Mouse (Mus musculus) lung, embryonic 15.5 days (tissue): ENCODE data around the gene Zbtb1. TPM values are rescaled to one million over a fixed set of nuclear protein-coding genes. Genes with fewer than 3 reads are reported as not detected.
A peak's percentile ranks its signal among the peaks of the same experiment; 100 is the strongest.

Experiments
- ATAC-seq: fragments of 200-750 bp; cut with Nextera tagmentation; 2 replicates; pipeline ENCODE4 v1.8.0; 2017; ENCODE audit warnings: moderate number of reproducible peaks, borderline replicate concordance; ENCODE audit not compliant: low FRiP score, low TSS enrichment; ENCODE audit errors: extremely low read depth
- H3K27ac ChIP-seq: fragments of 300-500 bp; sonication (generic); 2 replicates; pipeline ENCODE4 v1.5.1; 2015; ENCODE audit warnings: moderate library complexity, mild to moderate bottlenecking, inconsistent platforms
- H3K27me3 ChIP-seq: fragments of 300-500 bp; sonication (generic); 2 replicates; pipeline ENCODE4 v1.6.1; 2015; ENCODE audit warnings: inconsistent platforms
- H3K36me3 ChIP-seq: fragments of 300-500 bp; sonication (generic); 2 replicates; pipeline ENCODE4 v1.6.1; 2015; ENCODE audit warnings: inconsistent platforms
- H3K4me1 ChIP-seq: fragments of 300-500 bp; sonication (generic); 2 replicates; pipeline ENCODE4 v1.6.1; 2015; ENCODE audit warnings: inconsistent platforms
- H3K4me2 ChIP-seq: fragments of 300-500 bp; sonication (generic); 2 replicates; pipeline ENCODE4 v1.6.1; 2015; ENCODE audit warnings: inconsistent platforms, mild to moderate bottlenecking, moderate library complexity
- H3K4me3 ChIP-seq: fragments of 300-500 bp; sonication (generic); 2 replicates; pipeline ENCODE4 v1.5.1; 2015; ENCODE audit warnings: mild to moderate bottlenecking, inconsistent platforms
- H3K9ac ChIP-seq: fragments of 300-500 bp; sonication (generic); 2 replicates; pipeline ENCODE4 v1.6.1; 2015; ENCODE audit warnings: inconsistent platforms
- H3K9me3 ChIP-seq: fragments of 300-500 bp; sonication (generic); 2 replicates; pipeline ENCODE4 v1.6.1; 2016; ENCODE audit warnings: inconsistent platforms
- WGBS: fragments of 180-500 bp; shearing (Covaris S2); methylation state at CpG from one replicate; pipeline ENCODE4 v1.1.7; 2015; 5-methylcytosine and 5-hydroxymethylcytosine counted together
- polyA plus RNA-seq: library from polyadenylated mRNA; unstranded; fragments of >200 nt; fragmentation: Nextera tagmentation; extraction: Ambion mirVana; gene quantifications from 2 replicates; pipeline ENCODE4 v1.2.1, GENCODE M21; 2015

Zbtb1 gene
- polyA plus RNA-seq, 1 experiment from 2014 or later, result 10.8 TPM

DNA sequence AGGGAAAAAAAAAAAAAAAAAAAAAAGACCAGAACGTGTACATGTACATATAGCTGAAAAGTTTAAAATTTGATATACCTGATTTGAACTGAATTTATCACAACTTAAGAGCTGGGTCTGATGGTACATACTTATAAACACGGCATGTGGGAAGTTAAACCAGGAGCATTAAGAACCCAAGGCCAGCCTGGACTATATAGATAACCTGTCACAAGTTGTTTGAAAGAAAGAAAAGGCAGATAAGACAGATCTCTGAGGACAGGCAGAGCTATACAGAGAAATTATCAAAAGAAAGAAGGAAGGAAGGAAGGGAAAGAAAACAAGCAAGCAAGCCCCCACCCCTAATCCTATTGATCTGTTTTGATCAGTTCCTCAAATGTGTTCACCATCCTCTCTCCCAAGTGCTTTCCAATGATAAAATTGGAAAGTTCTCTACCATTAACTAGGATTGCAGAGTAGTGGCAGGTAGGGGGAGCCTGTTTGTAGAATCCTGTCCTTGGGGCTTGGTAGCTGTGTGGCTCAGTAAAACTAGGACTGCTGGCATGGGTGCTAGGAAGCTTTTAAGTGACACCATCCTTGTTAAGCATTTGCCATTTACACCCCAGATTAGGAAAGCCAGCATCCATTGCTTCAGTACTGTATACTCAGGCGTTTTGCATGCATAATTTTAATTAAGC is 21.7 kb downstream of the Zbtb1 start:
- Histone ChIP-seq H3K9me3 (no peaks in the 10 kb centered on the region), H3K27ac (no peak overlapping the region), H3K4me3 (no peak overlapping the region), H3K36me3 (peaks cover 9% of the 10 kb centered on the region), H3K4me2 (no peak overlapping the region), H3K9ac (no peak overlapping the region), H3K4me1 (no peaks in the 10 kb centered on the region), H3K27me3 (no peaks in the 10 kb centered on the region)
- 60% methylated on average over 3 of the region's 3 CpGs for whole genome bisulfite sequencing
- no peak for ATAC-seq

DNA sequence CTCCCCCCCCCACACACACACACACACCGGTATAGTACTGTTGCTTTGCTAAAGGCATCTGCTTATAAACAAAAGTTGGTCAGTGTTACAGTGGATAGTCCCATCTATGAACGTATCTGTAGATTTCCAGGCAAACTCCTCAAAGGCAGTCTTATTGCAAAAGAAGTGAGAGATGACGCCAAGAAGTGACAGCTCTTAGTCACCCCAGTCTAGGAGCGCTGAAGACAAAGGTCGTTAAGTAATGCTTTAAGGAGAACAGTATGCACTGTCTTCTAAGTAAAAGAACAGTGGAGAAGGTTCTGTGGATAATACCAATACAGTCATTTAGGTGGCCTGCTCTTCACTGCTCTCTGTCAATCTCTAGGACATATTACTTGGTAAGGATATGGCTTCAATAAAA is 22.9 kb downstream of the Zbtb1 start:
- Histone ChIP-seq H3K4me1 (peaks cover 3% of the 10 kb centered on the region; the same call in 1 of the 2 replicates), H3K9me3 (no peaks in the 10 kb centered on the region), H3K27ac (no peak overlapping the region), H3K4me3 (no peak overlapping the region), H3K9ac (no peak overlapping the region), H3K36me3 (peaks cover 4% of the 10 kb centered on the region), H3K27me3 (no peaks in the 10 kb centered on the region), H3K4me2 (no peak overlapping the region)
- 64% methylated on average over 5 of the region's 5 CpGs for WGBS
- ATAC-seq, result no peak

DNA sequence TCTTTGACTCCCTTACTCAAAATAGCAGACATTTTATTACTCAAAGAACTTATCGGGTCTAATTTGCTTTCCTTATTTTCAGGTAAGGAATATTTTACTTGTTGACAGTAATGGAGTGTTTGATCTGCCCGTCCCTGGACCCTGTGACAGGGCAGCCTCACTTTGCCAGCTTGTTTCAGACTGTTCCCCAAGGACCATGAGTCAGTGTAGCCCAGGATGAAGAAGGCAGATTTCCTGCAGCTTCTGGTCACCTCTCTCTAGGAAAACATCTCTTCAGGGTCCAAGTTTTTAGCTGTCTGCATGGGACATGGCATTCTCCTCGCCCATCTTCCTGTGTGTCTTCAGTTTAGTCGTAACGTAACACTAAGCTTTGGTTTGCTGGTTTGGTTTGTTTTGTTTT is 27.2 kb downstream of the Zbtb1 start:
- Histone ChIP-seq H3K4me3 (no peak overlapping the region), H3K9me3 (no peaks in the 10 kb centered on the region), H3K27ac (no peak overlapping the region), H3K9ac (no peak overlapping the region), H3K27me3 (no peaks in the 10 kb centered on the region), H3K4me1 (peaks cover 9% of the 10 kb centered on the region; the same call in 1 of the 2 replicates), H3K4me2 (no peak overlapping the region), H3K36me3 (no peaks in the 10 kb centered on the region)
- 78% methylated on average over 5 of the region's 5 CpGs for WGBS
- no peak for ATAC-seq

DNA sequence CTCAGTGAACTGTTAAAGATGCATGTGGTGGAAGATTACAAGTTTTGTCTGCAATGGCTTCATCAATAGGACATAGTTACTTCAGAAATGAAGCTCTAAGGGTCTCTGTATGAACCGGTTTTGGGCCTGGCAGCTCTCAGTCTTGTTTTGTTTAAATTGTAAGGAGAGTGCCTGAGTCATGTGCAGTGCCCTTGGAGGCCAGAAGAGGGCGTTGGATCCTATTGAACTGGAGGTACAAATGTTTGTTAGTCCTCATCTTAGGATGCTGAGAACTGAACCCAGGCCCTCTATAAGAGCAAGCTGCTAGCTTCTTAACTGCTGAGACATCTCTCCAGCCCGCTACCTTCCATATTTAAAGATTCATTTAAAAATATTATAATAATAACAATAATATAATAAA is 31.6 kb downstream of the Zbtb1 start:
- H3K27me3 ChIP-seq, result peaks cover 23% of the 10 kb centered on the region
- H3K4me3 ChIP-seq, result no peak overlapping the region
- no peak overlapping the region for H3K4me2 ChIP-seq
- no peak overlapping the region for H3K9ac ChIP-seq
- H3K4me1 ChIP-seq, result peaks cover 39% of the 10 kb centered on the region
- H3K36me3 ChIP-seq, result no peaks in the 10 kb centered on the region
- WGBS, result 48% methylated on average over 3 of the region's 3 CpGs
- H3K9me3 ChIP-seq, result no peaks in the 10 kb centered on the region
- no peak for ATAC-seq
- H3K27ac ChIP-seq, result no peak overlapping the region

DNA sequence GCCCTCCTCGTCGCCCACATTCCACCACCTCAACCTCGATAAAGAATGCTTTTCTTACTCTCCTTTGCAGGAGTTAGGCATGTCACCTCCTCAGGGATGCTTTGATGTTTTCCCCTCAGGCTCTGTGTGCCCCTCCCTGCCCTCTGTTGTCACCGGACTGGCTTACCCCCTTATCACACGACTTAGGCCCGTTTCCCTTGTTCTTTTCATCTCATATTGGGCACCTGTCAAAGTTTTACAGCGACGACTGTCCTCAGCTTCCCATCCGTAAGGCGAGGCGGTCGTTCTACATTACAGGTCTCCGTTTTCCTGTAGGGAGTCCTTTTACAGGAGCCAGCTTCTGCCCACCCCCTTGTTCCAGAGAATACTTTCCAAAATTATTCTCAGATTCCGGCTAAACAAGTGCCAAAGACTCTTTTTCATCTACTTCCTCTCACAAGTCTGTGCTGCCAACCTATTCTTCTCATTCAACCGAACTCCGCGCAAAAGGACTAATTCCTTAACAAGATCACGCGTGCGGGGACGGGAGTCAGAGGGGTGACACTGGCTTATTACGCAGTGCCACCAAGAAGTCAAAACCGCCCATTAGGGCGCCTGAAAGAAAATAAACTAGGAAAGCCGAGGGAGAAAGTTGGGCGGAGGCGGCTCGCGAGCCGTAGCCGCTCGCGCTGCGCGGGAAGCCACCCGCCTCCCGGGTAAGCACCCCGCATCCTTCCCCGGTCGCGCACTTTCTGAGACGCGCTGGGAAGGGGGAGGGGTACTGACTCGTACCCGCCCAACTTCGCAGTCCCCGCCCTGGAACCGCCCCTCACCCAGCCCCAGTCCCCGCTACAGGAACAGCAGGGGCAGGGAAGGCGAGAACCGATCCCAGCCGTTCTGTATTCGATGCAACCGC is 33.2 kb downstream of the Zbtb1 start:
- Histone ChIP-seq H3K9ac (peak overlapping the region; percentile 65), H3K27me3 (peaks cover 33% of the 10 kb centered on the region), H3K9me3 (no peaks in the 10 kb centered on the region), H3K36me3 (no peaks in the 10 kb centered on the region), H3K4me3 (peak overlapping the region; percentile 61), H3K27ac (peak overlapping the region; percentile 94), H3K4me2 (peak overlapping the region; percentile 87), H3K4me1 (peaks cover 33% of the 10 kb centered on the region)
- ATAC-seq, result peak; percentile 90
- 2% methylated on average over 50 of the region's 54 CpGs for WGBS

DNA sequence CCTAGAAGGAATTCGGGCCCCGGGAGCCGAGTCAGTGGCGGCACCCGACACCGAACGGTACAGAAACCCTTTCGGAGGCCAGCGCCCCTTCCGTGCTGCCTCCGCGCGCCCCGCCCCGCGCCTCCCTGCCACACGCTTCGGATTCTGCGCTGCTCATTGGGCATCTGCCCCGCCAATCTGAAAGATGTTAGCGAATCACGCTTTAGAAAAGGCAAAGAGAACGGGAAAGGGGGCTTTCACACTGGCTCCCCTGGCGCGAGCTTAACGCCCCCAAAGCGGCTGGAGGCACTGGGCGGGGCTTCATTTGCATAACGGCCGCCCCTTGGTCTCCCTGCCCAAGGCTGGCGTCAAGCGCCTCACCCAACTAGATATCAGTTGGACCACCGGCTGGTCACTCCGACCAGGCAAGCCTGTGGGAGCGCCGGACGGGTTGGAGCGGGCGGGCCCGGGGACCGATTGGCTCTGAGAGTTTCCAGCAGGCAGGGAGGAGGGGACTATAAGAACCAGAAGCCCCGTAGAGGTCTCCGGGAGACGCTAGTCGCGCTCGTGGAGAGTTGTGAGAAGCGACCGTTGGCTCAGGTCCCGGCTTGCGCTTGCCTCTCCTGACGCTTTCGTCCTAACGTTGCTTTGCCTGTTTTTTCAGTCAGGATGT is 33.9 kb downstream of the Zbtb1 start, which contains the start of gene Hspa2:
TSS of gene Hspa2 (plus strand) at position 291 of the 652 bp plus-strand sequence.
- Histone ChIP-seq H3K36me3 (no peaks in the 10 kb centered on the region), H3K4me1 (peaks cover 30% of the 10 kb centered on the region)
- 0% methylated on average over 54 of the region's 54 CpGs for WGBS

DNA sequence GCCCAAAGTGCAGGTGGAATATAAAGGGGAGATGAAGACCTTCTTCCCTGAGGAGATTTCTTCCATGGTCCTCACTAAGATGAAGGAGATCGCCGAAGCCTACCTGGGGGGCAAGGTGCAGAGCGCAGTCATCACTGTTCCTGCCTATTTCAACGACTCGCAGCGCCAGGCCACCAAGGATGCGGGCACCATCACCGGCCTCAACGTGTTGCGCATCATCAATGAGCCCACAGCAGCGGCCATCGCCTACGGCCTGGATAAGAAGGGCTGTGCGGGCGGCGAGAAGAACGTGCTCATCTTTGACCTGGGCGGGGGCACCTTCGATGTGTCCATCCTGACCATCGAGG is 34.7 kb downstream of the Zbtb1 start:
- Histone ChIP-seq H3K4me3 (peak overlapping the region; percentile 61), H3K27ac (no peak overlapping the region), H3K9me3 (no peaks in the 10 kb centered on the region), H3K9ac (peak overlapping the region; percentile 39; the same call in 1 of the 2 replicates), H3K4me1 (peaks cover 30% of the 10 kb centered on the region), H3K36me3 (no peaks in the 10 kb centered on the region), H3K4me2 (peak overlapping the region; percentile 87), H3K27me3 (peaks cover 33% of the 10 kb centered on the region)
- ATAC-seq, result no peak
- WGBS, result 9% methylated on average over 20 of the region's 20 CpGs

More for the DNA sequence above, 33.9 kb downstream of the Zbtb1 start, which contains the start of gene Hspa2:
- Histone ChIP-seq H3K9ac (peak within 1 kb of the TSS; percentile 65), H3K4me2 (peak within 1 kb of the TSS; percentile 87), H3K9me3 (no peaks in the 10 kb centered on the region), H3K4me3 (peak within 1 kb of the TSS; percentile 61), H3K27ac (peak within 1 kb of the TSS; percentile 94), H3K27me3 (peaks cover 33% of the 10 kb centered on the region)
- peak; percentile 98 for ATAC-seq

DNA sequence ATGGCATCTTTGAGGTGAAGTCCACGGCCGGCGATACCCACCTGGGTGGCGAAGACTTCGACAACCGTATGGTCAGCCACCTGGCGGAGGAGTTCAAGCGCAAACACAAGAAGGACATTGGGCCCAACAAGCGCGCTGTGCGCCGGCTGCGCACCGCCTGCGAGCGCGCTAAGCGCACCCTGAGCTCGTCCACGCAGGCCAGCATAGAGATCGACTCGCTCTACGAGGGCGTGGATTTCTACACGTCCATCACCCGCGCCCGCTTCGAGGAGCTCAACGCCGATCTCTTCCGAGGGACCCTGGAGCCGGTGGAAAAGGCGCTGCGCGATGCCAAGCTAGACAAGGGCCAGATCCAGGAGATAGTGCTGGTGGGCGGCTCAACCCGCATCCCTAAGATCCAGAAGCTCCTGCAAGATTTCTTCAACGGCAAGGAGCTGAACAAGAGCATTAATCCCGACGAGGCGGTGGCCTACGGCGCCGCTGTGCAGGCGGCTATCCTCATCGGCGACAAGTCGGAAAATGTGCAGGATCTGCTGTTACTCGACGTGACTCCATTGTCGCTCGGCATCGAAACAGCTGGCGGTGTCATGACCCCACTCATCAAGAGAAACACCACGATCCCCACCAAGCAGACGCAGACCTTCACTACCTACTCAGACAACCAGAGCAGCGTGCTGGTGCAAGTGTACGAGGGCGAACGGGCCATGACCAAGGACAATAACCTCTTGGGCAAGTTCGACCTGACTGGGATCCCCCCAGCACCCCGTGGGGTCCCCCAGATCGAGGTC is 35.3 kb downstream of the Zbtb1 start:
- no peak overlapping the region for H3K27ac ChIP-seq
- H3K36me3 ChIP-seq, result no peaks in the 10 kb centered on the region
- no peaks in the 10 kb centered on the region for H3K9me3 ChIP-seq
- peaks cover 33% of the 10 kb centered on the region for H3K27me3 ChIP-seq
- H3K4me1 ChIP-seq, result peaks cover 30% of the 10 kb centered on the region
- H3K4me2 ChIP-seq, result peak overlapping the region; percentile 87
- H3K9ac ChIP-seq, result no peak overlapping the region
- peak overlapping the region; percentile 61 for H3K4me3 ChIP-seq
- whole genome bisulfite sequencing, result 3% methylated on average over 64 of the region's 64 CpGs
- ATAC-seq, result no peak

DNA sequence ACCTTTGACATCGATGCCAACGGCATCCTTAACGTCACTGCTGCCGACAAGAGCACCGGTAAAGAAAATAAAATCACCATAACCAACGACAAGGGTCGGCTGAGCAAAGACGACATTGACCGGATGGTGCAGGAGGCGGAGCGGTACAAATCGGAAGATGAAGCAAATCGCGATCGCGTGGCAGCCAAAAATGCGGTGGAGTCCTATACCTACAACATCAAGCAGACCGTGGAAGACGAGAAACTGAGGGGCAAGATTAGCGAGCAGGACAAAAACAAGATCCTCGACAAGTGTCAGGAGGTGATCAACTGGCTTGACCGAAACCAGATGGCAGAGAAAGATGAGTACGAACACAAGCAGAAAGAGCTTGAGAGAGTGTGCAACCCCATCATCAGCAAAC is 35.9 kb downstream of the Zbtb1 start:
- no peak overlapping the region for H3K27ac ChIP-seq
- H3K36me3 ChIP-seq, result no peaks in the 10 kb centered on the region
- no peak overlapping the region for H3K9ac ChIP-seq
- H3K4me2 ChIP-seq, result peak overlapping the region; percentile 87
- peaks cover 30% of the 10 kb centered on the region for H3K4me1 ChIP-seq
- H3K27me3 ChIP-seq, result peaks cover 33% of the 10 kb centered on the region
- peak overlapping the region; percentile 61 for H3K4me3 ChIP-seq
- WGBS, result 2% methylated on average over 23 of the region's 23 CpGs
- H3K9me3 ChIP-seq, result no peaks in the 10 kb centered on the region
- no peak for ATAC-seq

DNA sequence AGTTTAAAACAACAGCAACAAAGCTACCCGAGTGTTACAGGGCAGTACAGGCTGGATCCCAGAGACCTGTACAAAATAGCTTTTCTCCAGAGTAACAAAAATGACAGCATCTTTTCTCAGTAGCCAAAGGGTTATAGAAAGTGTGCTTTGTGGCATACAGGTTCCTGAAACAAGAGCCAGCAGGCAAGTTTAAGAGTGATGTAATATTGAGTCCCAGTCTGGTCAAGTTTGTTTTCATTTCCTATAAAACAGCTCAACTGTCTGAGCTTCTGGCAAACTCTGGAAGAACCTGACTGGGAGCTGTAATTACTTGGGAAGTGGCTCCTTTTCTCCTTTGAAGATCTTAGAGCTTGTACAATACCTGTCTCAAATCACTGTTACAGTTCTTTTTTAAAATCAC is 37.1 kb downstream of the Zbtb1 start:
- WGBS, result 43% methylated on average over 1 of the region's 1 CpGs
- H3K9ac ChIP-seq, result no peak overlapping the region
- H3K9me3 ChIP-seq, result no peaks in the 10 kb centered on the region
- no peak overlapping the region for H3K4me2 ChIP-seq
- H3K4me1 ChIP-seq, result peaks cover 30% of the 10 kb centered on the region
- H3K36me3 ChIP-seq, result no peaks in the 10 kb centered on the region
- no peak overlapping the region for H3K27ac ChIP-seq
- H3K4me3 ChIP-seq, result no peak overlapping the region
- peaks cover 33% of the 10 kb centered on the region for H3K27me3 ChIP-seq
- ATAC-seq, result no peak

DNA sequence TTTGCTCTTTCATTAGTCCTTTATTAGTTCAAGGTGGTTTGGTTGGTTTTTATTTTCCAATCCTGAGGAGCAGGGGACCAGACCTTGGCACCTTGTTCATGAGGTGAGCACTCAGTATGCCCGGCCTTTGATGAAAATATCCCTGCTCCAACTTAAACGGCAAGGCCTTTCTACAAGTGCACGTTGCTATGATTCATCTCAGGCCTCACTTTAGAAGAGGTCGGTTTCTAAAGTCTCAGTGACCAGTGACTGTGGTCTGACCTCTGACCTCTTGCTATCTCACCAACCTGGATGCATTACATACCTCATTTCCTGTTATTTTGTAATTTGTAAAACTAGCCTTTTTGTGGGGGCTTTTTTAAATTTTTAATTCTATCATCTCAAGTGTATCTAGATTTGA is 39.1 kb downstream of the Zbtb1 start:
- Histone ChIP-seq H3K27me3 (peaks cover 33% of the 10 kb centered on the region), H3K4me1 (peaks cover 23% of the 10 kb centered on the region), H3K27ac (no peak overlapping the region), H3K9ac (no peak overlapping the region), H3K4me2 (no peak overlapping the region), H3K9me3 (no peaks in the 10 kb centered on the region), H3K4me3 (no peak overlapping the region), H3K36me3 (no peaks in the 10 kb centered on the region)
- ATAC-seq, result no peak
- WGBS, result 49% methylated on average over 4 of the region's 4 CpGs
